Mouse (Mus musculus) kidney, adult 18-20 months (tissue): ENCODE data around the gene 2210016F16Rik.
"Not testable (repeated sequence)": the region's sequence is repeated elsewhere in the genome, so short reads cannot be mapped to it uniquely, and the experiment has no call there.

Experiments used
- DNase-seq: peaks from one replicate; pipeline ENCODE4 v3.0.0; 2021

The 2210016F16Rik gene

GRCm38 (mm10) chr13:58372278-58373152, 12.5 kb downstream of the 2210016F16Rik start:
- no peak for DNase-seq

DNA sequence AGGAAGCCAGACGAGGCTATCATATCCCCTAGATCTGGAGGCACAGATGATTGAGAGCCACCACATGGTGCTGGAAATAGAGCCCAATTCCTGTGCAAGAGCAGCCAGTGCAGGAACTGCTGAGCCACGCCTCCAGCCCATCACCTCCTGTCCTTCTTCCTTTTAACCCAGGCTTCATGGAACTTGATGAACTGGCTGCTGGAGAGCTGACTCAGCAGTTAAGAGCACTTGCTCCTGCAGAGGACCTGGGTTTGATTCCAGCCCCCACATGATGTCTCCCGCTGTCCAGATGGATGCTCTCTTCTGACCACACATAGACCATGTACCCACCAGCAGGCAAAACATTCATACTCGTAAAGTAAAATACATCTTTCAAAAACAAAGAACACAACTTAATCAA, 16.2 kb downstream of the 2210016F16Rik start:
- DNase-seq = no peak

DNA sequence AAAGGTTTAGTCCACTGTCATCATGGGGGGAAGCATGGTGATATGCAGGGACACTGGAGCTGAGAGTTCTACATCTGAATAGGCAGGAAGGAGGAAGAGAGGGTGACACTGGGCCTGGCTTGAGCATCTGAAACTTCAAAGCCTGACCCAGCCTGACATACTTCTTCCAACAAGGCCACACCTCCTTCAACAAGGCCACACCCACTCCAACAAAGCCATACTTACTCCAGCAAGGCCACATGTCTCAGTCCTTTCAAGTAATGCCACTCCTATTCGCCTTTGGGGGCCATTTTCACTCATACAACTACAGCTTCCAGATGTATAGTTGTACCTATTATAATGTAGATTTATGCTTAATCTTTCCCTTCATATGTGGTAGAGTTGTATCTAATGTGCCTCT, 17.4 kb downstream of the 2210016F16Rik start:
- DNase-seq = no peak

GRCm38 (mm10) chr13:58366373-58366772, 18.7 kb downstream of the 2210016F16Rik start:
- DNase-seq = no peak

DNA sequence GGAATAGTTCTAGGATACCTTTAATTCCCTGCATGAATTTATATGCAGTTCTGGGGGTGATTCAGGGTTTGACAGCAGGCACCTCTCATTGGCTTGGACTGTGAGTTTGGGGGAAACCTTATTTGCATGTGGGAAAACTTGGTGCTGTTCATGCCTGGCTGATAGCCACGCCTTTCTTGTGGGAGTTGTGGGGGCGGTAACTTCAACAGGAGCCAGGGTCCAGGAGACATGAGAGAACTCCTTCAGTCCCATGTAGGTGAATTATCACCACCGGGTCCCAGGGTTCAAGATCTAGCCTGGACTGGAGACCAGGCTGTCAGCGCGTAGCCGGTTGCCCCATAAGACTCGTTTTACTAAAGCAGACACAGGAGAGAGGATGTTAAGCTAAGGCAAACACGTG, 19.8 kb downstream of the 2210016F16Rik start:
- not testable (repeated sequence) for DNase-seq

- DNase-seq = peak; percentile 33
Observed at GRCm38 (mm10) chr13:58364353-58365175, 20.5 kb downstream of the 2210016F16Rik start.

DNA sequence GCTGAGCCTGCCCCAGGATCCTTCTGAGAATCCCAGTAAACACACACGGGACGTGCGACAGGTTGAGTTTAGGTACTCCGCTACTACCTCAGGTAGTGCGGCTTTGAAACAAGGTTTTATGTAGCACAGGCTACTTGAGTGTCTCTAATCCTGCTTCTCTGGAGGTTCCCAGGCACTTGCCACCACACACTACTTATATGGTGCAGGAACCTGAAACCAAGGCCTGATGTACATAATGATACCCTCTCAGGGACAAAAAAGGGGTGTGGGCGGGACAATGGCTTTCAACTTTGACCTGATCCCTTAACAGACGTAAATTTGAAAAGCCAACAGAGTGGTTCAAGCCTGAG, 25.7 kb downstream of the 2210016F16Rik start:
- DNase-seq = no peak

- peak; percentile 89 for DNase-seq
Observed at GRCm38 (mm10) chr13:58358629-58359303, 26.3 kb downstream of the 2210016F16Rik start, which contains the start of gene Kif27. TSS of gene Kif27 (minus strand) at chr13:58359122.

DNA sequence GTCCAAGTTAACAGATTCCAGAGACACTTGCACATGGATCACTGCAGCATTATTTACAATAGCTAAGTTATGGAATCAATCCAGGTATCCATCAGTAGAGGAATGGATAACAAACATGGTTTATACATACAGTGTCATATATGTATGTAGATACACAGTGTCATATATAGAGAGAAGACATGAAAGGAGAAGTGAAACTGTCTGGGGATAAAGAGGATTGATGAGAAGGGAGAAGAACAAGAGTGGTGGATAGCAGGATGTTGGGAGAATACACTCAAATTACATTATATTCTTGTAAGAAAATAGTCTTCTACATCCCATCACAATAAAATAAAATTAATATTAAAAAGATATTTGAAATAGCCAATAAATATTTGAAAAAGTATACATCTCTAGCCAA, 32.0 kb downstream of the 2210016F16Rik start:
- no peak for DNase-seq

DNA sequence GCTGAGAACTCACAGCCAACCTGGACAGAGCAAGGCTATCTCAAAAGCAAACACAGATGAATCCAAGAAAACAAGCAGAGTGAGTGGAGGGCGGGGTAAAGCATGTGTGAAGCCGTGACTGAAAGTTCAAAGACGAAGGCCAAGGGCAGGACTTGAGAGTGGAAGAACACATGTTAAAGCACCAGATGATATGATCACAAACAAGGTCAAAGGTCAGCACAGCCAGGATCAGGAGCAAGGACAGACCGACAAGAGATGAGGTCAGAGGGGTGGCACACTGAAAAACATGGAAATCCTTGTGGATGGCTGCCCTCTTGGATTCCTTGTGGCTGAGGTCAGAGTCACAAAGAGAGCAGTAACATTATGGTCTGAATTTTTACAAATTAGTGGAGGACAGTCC, 34.4 kb downstream of the 2210016F16Rik start:
- DNase-seq = no peak

DNA sequence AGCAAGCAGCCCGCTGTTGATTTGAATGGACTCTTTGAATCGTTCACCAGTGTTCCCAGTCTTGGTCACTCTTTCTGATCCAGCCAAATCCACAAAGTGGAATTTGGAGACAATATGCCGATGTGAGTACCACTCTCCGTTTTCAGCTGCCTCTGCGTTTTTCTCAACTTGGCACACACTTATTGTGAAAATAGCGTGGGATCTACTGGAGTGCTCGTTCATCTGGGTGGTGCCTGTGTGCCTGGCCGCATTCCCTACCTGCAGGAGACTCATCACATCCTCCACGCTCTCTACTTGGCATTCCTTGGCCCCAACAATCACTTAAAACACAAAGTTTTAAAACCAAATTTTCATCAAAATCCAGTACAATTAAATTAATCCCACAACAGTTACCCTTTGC, 40.5 kb downstream of the 2210016F16Rik start:
- DNase-seq = no peak

GRCm38 (mm10) chr13:58337456-58337855, 47.6 kb downstream of the 2210016F16Rik start:
- DNase-seq = peak; percentile 63

GRCm38 (mm10) chr13:58334116-58334515, 50.9 kb downstream of the 2210016F16Rik start:
- DNase-seq = no peak
